Mouse (Mus musculus) olfactory bulb, adult 2 months (tissue): Measurements from ENCODE around the gene Fcgr3.
"Not testable (repeated sequence)": the region's sequence is repeated elsewhere in the genome, so short reads cannot be mapped to it uniquely, and the experiment has no call there.

Source experiments
- CTCF ChIP-seq: fragments of 200-500 bp; IDR thresholded peaks from 2 replicates; pipeline ENCODE4 v1.5.1; 2012; ENCODE audit warnings: low read depth, mild to moderate bottlenecking, low read length, moderate library complexity; ENCODE audit not compliant: insufficient read depth
- POLR2A ChIP-seq: fragments of 200-500 bp; IDR thresholded peaks from 2 replicates; pipeline ENCODE4 v1.6.1; 2012; ENCODE audit warnings: mild to moderate bottlenecking, low read depth, low read length, moderate library complexity; ENCODE audit not compliant: insufficient read depth

- not testable (repeated sequence) for TF ChIP-seq CTCF, POLR2A
Measured at GRCm38 (mm10) chr1:171070879-171071278, 6.1 kb upstream of the Fcgr3 start.
